Mouse (Mus musculus) cerebellum, postnatal 25 days (tissue): Measurements from ENCODE around the gene Ttc1.
A peak's percentile ranks its signal among the peaks of the same experiment; 100 is the strongest.

ENCODE experiments used
- DNase-seq, 2 experiments: peaks; one replicate each; pipeline ENCODE4 v3.0.0; 2021; ENCODE audit warnings: mixed read lengths in 2 of 2

Ttc1 gene

DNA sequence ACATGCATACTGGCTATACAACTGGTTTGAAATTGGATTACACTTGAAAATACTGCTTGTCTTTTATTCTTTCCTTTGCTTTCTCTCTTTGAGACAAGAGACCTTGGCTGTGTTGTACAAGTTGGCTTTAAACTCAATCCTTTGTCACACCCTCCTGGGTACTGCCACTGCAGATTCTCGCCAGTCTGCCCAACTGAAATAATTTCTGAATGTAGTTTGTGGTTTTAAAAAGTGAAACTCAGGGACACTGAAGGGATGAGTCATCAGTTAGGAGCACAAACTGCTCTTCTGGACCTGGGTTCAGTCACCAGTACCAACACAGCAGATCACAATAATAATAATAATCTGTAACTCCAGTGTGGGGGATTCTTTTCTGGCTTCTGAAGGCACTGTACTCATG, 44.3 kb downstream of the Ttc1 start:
- DNase-seq: no peak

DNA sequence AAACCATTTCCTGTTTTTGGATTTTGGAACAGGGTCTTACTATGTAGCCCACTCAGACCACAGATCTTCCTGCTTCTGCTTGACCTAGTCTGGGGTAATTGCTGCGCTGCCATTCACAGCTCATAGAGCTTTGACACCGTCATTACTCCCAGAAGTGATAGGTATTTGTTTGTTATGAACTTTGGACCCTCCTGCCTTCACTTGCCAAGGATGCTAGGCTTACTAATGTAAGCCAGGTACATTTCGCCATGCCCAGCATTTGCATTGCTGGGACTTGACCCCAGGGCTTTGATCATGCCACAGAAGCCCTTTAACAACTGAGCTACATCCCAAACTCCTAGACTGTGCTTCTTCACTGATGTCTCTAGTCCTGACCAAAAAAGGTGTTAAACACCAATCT, 47.5 kb downstream of the Ttc1 start:
- DNase-seq: no peak

DNA sequence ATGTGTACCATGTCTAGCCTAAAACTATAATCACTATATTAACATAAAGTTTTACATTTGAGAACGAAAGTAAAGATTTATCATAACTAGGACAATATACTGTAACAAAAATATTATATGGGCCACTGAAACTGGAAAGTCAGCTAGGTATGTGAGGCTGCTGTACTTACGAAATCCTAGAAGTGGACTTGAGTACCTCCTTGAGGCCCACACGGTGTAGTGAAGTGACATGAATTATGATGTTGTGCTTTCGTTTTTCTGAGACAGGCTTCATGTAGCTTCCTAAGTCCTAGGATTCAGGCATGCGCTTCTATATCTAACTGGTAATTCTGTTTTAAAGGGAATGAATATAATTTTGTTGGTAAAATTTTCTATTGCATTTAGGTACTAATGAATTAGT, 49.2 kb downstream of the Ttc1 start:
- DNase-seq: no peak

GRCm38 (mm10) chr11:43696623-43697022, 51.2 kb downstream of the Ttc1 start:
- DNase-seq: no peak

DNA sequence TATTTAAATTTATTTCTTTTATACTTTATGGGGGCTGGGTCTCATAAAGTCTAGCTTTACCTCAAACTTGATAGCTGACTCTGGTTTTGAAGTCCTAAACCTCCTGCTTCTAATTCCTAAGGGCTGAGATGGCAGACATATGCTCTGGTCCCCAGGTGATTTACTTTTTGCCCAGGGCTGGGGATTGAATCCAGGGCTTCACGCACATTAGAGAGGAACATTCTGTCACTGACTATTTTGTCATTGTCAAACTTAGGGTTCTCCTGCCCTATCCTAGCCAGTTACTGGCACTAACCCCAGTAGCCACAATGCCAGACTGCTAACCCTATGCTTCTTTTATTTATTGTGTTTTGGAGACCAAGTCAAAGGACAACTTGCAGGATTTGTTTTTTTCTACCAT, 59.0 kb downstream of the Ttc1 start:
- DNase-seq: peak in 1 of 2 experiments; percentile 28

DNA sequence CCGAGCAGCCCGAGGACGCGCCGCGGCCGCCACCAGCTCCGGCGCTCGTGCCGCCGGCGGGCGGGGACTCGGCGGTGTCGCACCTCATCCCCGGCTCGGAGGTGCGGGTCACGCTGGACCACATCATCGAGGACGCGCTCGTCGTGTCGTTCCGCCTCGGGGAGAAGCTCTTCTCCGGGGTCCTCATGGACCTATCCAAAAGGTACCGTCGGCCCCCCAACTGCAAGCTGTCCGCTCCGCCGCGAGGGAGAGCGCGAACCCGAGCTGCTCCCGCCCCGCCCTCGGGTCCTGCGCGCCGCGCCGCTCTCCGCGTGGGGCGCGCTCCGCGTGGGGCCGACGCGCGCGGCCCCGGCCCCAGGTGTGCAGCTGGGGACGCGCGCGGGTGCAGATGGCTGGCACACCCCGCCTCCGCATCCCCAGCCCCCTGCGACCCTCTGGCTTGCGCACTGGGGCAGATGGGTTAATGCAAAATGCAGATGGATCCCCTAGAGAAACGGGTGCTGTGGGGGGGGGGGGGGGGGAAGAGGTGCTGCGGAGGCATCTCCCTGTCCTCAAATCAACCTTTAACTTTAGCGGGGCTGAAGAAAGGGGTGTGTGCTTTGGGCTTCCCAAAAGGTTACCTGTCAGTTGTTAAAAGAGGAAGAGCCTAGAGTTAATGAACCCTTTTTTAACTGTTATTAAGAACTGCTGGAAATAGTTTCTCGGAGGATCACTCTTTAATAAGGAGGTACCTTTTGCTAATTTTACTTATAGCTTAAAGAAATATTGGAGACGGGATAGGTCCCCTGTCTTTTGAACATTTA, 65.2 kb downstream of the Ttc1 start:
- DNase-seq: peak; percentile 85 to 86

GRCm38 (mm10) chr11:43681472-43682414, 66.1 kb downstream of the Ttc1 start, which contains the start of gene Pwwp2a:
Gene Pwwp2a (plus strand): TSS chr11:43681998.
- DNase-seq: peak; percentile 99 to 100
